ENCODE assay signal across 23 mouse cellular contexts in genomic region chr12:24925684-24926083, GRCm38 (mm10). TPM values are rescaled to one million over a fixed set of nuclear protein-coding genes. Genes with fewer than 3 reads are reported as not detected.
DNase-seq lines count a peak whose midpoint lies in the region; ATAC-seq lines count a peak whose summit lies in the region.
"Had no signal": no experiment of that assay in that cellular context is flagged by ENCODE, and none has a peak within 500 bp of the region (broad histone marks: within the 10 kb centered on the region; RNA-seq: fewer than 3 reads in every experiment).

No protein-coding gene starts in this region.

- no peak overlapping the region for H3K9ac ChIP-seq in kidney, embryonic 16.5 days (replicated peaks; ENCODE audit: low read length)
- no peak overlapping the region for H3K9ac ChIP-seq in midbrain, embryonic 14.5 days (replicated peaks; ENCODE audit: low read length)
- no peak overlapping the region for H3K9ac ChIP-seq in midbrain, embryonic 15.5 days
- H3K9ac ChIP-seq: embryonic facial prominence, embryonic 15.5 days; forebrain, postnatal 0 days; heart, embryonic 13.5 days; hindbrain, embryonic 13.5 days; intestine, embryonic 15.5 days had no signal

- H3K9me3 ChIP-seq in heart, embryonic 10.5 days: no peaks in the 10 kb centered on the region
- H3K9me3 ChIP-seq in kidney, embryonic 16.5 days (ENCODE audit: low read length): no peaks in the 10 kb centered on the region
- H3K9me3 ChIP-seq in midbrain, embryonic 14.5 days (ENCODE audit: control insufficient read depth, low read length): no peaks in the 10 kb centered on the region
- no peaks in the 10 kb centered on the region for H3K9me3 ChIP-seq in midbrain, embryonic 15.5 days
- H3K9me3 ChIP-seq: embryonic facial prominence, embryonic 15.5 days; heart, embryonic 13.5 days; hindbrain, embryonic 10.5 days; hindbrain, embryonic 13.5 days; intestine, embryonic 15.5 days had no signal

- 0 out of 2 replicates have a peak overlapping the region, but pooled peaks have one; percentile 4 for H3K27ac ChIP-seq in heart, embryonic 10.5 days
- no peak overlapping the region for H3K27ac ChIP-seq in kidney, embryonic 16.5 days (ENCODE audit: low read length)
- no peak overlapping the region for H3K27ac ChIP-seq in midbrain, embryonic 14.5 days (replicated peaks; ENCODE audit: low read depth, low read length)
- H3K27ac ChIP-seq in midbrain, embryonic 15.5 days: no peak overlapping the region
- H3K27ac ChIP-seq: embryonic facial prominence, embryonic 15.5 days; gastrocnemius, adult 2 months; heart, embryonic 13.5 days; hindbrain, embryonic 10.5 days; hindbrain, embryonic 13.5 days; intestine, embryonic 15.5 days had no signal

- 41% methylated on average over 4 of the region's 4 CpGs for WGBS in heart, embryonic 10.5 days
- WGBS in kidney, embryonic 16.5 days: 27% methylated on average over 4 of the region's 4 CpGs
- 37% methylated on average over 4 of the region's 4 CpGs for WGBS in midbrain, embryonic 14.5 days
- 38% methylated on average over 4 of the region's 4 CpGs for WGBS in midbrain, embryonic 15.5 days

- 0 out of 2 replicates have a peak, but pooled peaks cover 3% of the 10 kb centered on the region for H3K36me3 ChIP-seq in heart, embryonic 10.5 days
- no peaks in the 10 kb centered on the region for H3K36me3 ChIP-seq in kidney, embryonic 16.5 days (ENCODE audit: insufficient read depth, low read length)
- 0 out of 2 replicates have a peak, but pooled peaks cover 3% of the 10 kb centered on the region for H3K36me3 ChIP-seq in midbrain, embryonic 14.5 days (ENCODE audit: control insufficient read depth, insufficient read depth, low read length)
- H3K36me3 ChIP-seq in midbrain, embryonic 15.5 days (replicated peaks): no peaks in the 10 kb centered on the region
- H3K36me3 ChIP-seq: intestine, embryonic 15.5 days had no signal

- ATAC-seq in kidney, embryonic 16.5 days (ENCODE audit: low FRiP score, low TSS enrichment): peak; percentile 76; the same call in 1 of the 2 replicates
- ATAC-seq in midbrain, embryonic 14.5 days (ENCODE audit: low FRiP score, low TSS enrichment): no peak
- ATAC-seq in midbrain, embryonic 15.5 days (replicated peaks): no peak
- ATAC-seq: forebrain, embryonic 14.5 days; forebrain, postnatal 0 days; hindbrain, embryonic 16.5 days; intestine, embryonic 15.5 days had no signal

- peaks cover 39% of the 10 kb centered on the region for H3K4me1 ChIP-seq in heart, embryonic 10.5 days
- H3K4me1 ChIP-seq in kidney, embryonic 16.5 days (ENCODE audit: insufficient read depth, low read length): peaks cover 17% of the 10 kb centered on the region
- peaks cover 15% of the 10 kb centered on the region for H3K4me1 ChIP-seq in midbrain, embryonic 14.5 days (ENCODE audit: control insufficient read depth, insufficient read depth, low read length)
- peaks cover 21% of the 10 kb centered on the region for H3K4me1 ChIP-seq in midbrain, embryonic 15.5 days
- H3K4me1 ChIP-seq: embryonic facial prominence, embryonic 15.5 days had no signal

- no peak overlapping the region for H3K4me2 ChIP-seq in kidney, embryonic 16.5 days (replicated peaks; ENCODE audit: low read depth, low read length)
- no peak overlapping the region for H3K4me2 ChIP-seq in midbrain, embryonic 14.5 days (ENCODE audit: low read length)
- H3K4me2 ChIP-seq in midbrain, embryonic 15.5 days: no peak overlapping the region
- H3K4me2 ChIP-seq: embryonic facial prominence, embryonic 15.5 days; heart, embryonic 13.5 days; hindbrain, embryonic 13.5 days; intestine, embryonic 15.5 days had no signal

- H3K27me3 ChIP-seq in heart, embryonic 10.5 days (ENCODE audit: insufficient read depth, poor library complexity, severe bottlenecking): no peaks in the 10 kb centered on the region
- H3K27me3 ChIP-seq in kidney, embryonic 16.5 days (ENCODE audit: insufficient read depth, low read length): no peaks in the 10 kb centered on the region
- no peaks in the 10 kb centered on the region for H3K27me3 ChIP-seq in midbrain, embryonic 14.5 days (ENCODE audit: control insufficient read depth, insufficient read depth, low read length)
- no peaks in the 10 kb centered on the region for H3K27me3 ChIP-seq in midbrain, embryonic 15.5 days (replicated peaks)
- H3K27me3 ChIP-seq: embryonic facial prominence, embryonic 15.5 days; heart, embryonic 13.5 days; hindbrain, embryonic 13.5 days; intestine, embryonic 15.5 days had no signal

- DNase-seq in embryo, embryonic 10.5 days (ENCODE audit: low spot score): peak; percentile 28
- no peak for DNase-seq in embryo, embryonic 10 days (ENCODE audit: low spot score)
- no peak for DNase-seq in heart, embryonic 10.5 days (ENCODE audit: low spot score)
- DNase-seq in heart, postnatal 36 days: no peak
- no peak for DNase-seq in kidney, adult 11 months
- peak; percentile 43 for DNase-seq in midbrain, embryonic 14.5 days
- DNase-seq: adrenal gland, postnatal 10 days; adrenal gland, postnatal 36 days; cerebellum, adult 18-20 months; cerebellum, adult 9-10 months; cerebellum, postnatal 14 days; forebrain, postnatal 0 days; gastrocnemius, adult 2 months; gastrocnemius, postnatal 14 days had no signal

- no peak overlapping the region for H3K4me3 ChIP-seq in heart, embryonic 10.5 days
- H3K4me3 ChIP-seq in kidney, embryonic 16.5 days (ENCODE audit: low read length): no peak overlapping the region
- H3K4me3 ChIP-seq in midbrain, embryonic 14.5 days (replicated peaks; ENCODE audit: low read depth, low read length): no peak overlapping the region
- no peak overlapping the region for H3K4me3 ChIP-seq in midbrain, embryonic 15.5 days
- H3K4me3 ChIP-seq: embryonic facial prominence, embryonic 15.5 days; gastrocnemius, adult 2 months; heart, embryonic 13.5 days; hindbrain, embryonic 10.5 days; hindbrain, embryonic 13.5 days; intestine, embryonic 15.5 days had no signal

- intact Hi-C loops in heart, postnatal 36 days (cut with DNase I): no loop called here

RNA-seq across cellular contexts. Expression of gene Kidins220, which starts 49.0 kb away (rescaled TPM):
- 31.7 and 33.0 TPM in 2 replicates for polyA plus RNA-seq in heart, embryonic 10.5 days (2016; fragmentation: Nextera tagmentation; extraction: Ambion mirVana)
- total RNA-seq in heart, postnatal 36 days (2021): 10 to 100 TPM; 74.1 to 77.0 TPM
- polyA plus RNA-seq in kidney, embryonic 16.5 days (2015; fragmentation: Nextera tagmentation; extraction: Ambion mirVana): 36.7 and 39.6 TPM in 2 replicates
- polyA plus RNA-seq in midbrain, embryonic 14.5 days (2014; fragmentation: Nextera tagmentation; extraction: Ambion mirVana): 188 and 219 TPM in 2 replicates
- polyA plus RNA-seq in midbrain, embryonic 15.5 days (2015; fragmentation: Nextera tagmentation; extraction: Ambion mirVana): 162 and 180 TPM in 2 replicates

Comparison
In these comparisons a context has a peak if more than half of its experiments do, and no peak if none do; other contexts are left out.
1. DNase-seq: peak in embryo, embryonic 10.5 days (single experiment) and midbrain, embryonic 14.5 days (single experiment); none in embryo, embryonic 10 days (single experiment), heart, embryonic 10.5 days (single experiment), heart, postnatal 36 days (0 of 2) and kidney, adult 11 months (single experiment).